Mouse (Mus musculus): ENCODE measurements around the gene Iqca. TPM values are rescaled to one million over a fixed set of nuclear protein-coding genes. Genes with fewer than 3 reads are reported as not detected.

Gene Iqca
- total and polyA plus RNA-seq, 3 experiments: 0.27 TPM; not detected in 2

DNA sequence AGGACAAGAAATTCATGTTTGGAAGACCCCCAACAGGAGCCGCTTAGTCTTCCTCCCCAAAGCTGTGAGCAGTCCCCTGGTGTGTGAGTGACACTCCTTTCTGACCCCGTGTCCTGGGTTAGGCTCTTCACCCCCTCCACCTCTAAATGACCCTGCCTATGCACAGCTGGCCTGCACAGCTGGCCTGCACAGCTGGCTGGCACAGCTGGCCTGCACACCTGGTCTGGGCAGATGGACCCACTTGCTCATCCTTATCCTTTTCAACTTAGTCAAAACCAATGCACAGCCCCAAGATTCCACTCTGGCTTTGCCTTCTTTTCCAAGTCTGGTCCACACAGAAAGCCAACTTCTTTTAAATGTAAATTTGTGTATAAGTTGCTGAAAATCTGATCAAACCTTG is 154.5 kb downstream of the Iqca start:
- H3K4me1 ChIP-seq (ENCODE audit: insufficient read depth, low read depth, low read length): no peaks in the 10 kb centered on the region
- ATAC-seq (ENCODE audit: extremely low read depth, insufficient number of reproducible peaks, low FRiP score, poor library complexity, severe bottlenecking) (no peak), DNase-seq (ENCODE audit: low spot score) (no peak)
- H3K36me3 ChIP-seq (replicated peaks): no peaks in the 10 kb centered on the region
- H3K4me3 ChIP-seq (ENCODE audit: low read depth, low read length): no peak overlapping the region
- H3K9me3 ChIP-seq (replicated peaks): peaks cover 94% of the 10 kb centered on the region
- no peaks in the 10 kb centered on the region for H3K27me3 ChIP-seq (ENCODE audit: insufficient read depth, low read length)
- TF ChIP-seq TAL1 (conservative IDR thresholded peaks at IDR 0.05; ENCODE audit: low read depth, low read length): no peak
- no peak for TF ChIP-seq GATA1 (IDR thresholded peaks at IDR 0.05; ENCODE audit: borderline replicate concordance, low read length)
- TF ChIP-seq POLR2AphosphoS5 (IDR thresholded peaks at IDR 0.05; ENCODE audit: insufficient replicate concordance, low read depth, low read length): no peak
- TF ChIP-seq GATA2 (IDR thresholded peaks at IDR 0.05; ENCODE audit: borderline replicate concordance, low read depth, low read length): no peak
- no peak for TF ChIP-seq CTCF (IDR thresholded peaks at IDR 0.05; ENCODE audit: low read depth, low read length)

DNA sequence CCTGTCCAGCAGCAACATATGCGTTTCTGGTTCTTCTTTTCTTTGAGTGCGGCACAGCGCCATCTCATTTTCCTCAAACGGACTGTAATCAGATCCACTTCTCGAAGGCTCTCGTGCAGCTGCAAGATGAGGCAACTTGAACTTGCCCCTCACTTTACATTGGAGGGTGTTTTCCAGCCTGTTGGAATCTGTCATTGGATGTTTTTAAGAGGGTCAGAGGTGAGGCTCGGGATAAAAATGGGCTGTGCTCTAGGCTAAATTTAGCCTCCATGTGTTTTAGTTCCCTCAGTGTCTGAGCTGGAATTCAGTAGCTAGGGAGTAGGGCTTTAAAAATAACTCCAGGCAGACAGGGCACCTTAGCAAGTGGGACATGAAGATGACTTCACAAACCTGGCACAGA is 155.1 kb downstream of the Iqca start:
- no peak for TF ChIP-seq TAL1 (conservative IDR thresholded peaks at IDR 0.05; ENCODE audit: low read depth, low read length)
- no peak for TF ChIP-seq GATA2 (IDR thresholded peaks at IDR 0.05; ENCODE audit: borderline replicate concordance, low read depth, low read length)
- TF ChIP-seq POLR2AphosphoS5 (IDR thresholded peaks at IDR 0.05; ENCODE audit: insufficient replicate concordance, low read depth, low read length): no peak
- no peak for TF ChIP-seq GATA1 (IDR thresholded peaks at IDR 0.05; ENCODE audit: borderline replicate concordance, low read length)
- no peak for TF ChIP-seq CTCF (IDR thresholded peaks at IDR 0.05; ENCODE audit: low read depth, low read length)
- H3K4me3 ChIP-seq (ENCODE audit: low read depth, low read length): no peak overlapping the region
- DNase-seq (ENCODE audit: low spot score): no peak
- no peaks in the 10 kb centered on the region for H3K27me3 ChIP-seq (ENCODE audit: insufficient read depth, low read length)
- H3K36me3 ChIP-seq (replicated peaks): no peaks in the 10 kb centered on the region
- no peak for ATAC-seq (ENCODE audit: extremely low read depth, insufficient number of reproducible peaks, low FRiP score, poor library complexity, severe bottlenecking)
- H3K4me1 ChIP-seq (ENCODE audit: insufficient read depth, low read depth, low read length): no peaks in the 10 kb centered on the region
- peaks cover 94% of the 10 kb centered on the region for H3K9me3 ChIP-seq (replicated peaks)

DNA sequence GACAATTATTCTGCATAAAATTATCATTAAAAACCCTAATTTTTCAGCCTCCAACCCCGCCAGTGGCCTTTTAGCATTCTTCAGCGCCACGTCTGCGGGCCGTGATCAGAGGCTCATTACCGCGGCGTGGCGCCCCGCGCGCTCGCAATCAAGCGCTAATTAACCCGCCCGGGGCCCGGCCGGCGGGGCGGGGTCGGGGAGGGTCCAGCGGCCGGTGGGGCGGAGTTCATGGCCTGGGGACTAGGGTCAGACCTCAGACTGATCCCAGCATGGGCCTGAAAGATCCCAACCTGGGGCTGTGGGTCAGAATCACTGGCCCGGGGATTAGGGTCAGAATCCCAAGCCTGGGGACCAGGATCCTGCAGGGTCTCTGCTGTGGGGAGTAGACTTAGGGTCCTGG is 160.9 kb downstream of the Iqca start:
- no peak for ATAC-seq (ENCODE audit: extremely low read depth, insufficient number of reproducible peaks, low FRiP score, poor library complexity, severe bottlenecking)
- H3K4me3 ChIP-seq (ENCODE audit: low read depth, low read length): no peak overlapping the region
- no peaks in the 10 kb centered on the region for H3K27me3 ChIP-seq (ENCODE audit: insufficient read depth, low read length)

More for the DNA sequence above, 160.9 kb downstream of the Iqca start:
- Histone ChIP-seq H3K4me1 (ENCODE audit: insufficient read depth, low read depth, low read length) (no peaks in the 10 kb centered on the region), H3K9me3 (replicated peaks) (peaks cover 81% of the 10 kb centered on the region), H3K36me3 (replicated peaks) (no peaks in the 10 kb centered on the region)
- no peak for TF ChIP-seq GATA1 (IDR thresholded peaks at IDR 0.05; ENCODE audit: borderline replicate concordance, low read length)
- no peak for TF ChIP-seq TAL1 (conservative IDR thresholded peaks at IDR 0.05; ENCODE audit: low read depth, low read length)
- no peak for TF ChIP-seq POLR2AphosphoS5 (IDR thresholded peaks at IDR 0.05; ENCODE audit: insufficient replicate concordance, low read depth, low read length)
- no peak for TF ChIP-seq GATA2 (IDR thresholded peaks at IDR 0.05; ENCODE audit: borderline replicate concordance, low read depth, low read length)
- TF ChIP-seq CTCF (IDR thresholded peaks at IDR 0.05; ENCODE audit: low read depth, low read length): no peak
- no peak for DNase-seq (ENCODE audit: low spot score)

Other genes starting within 250 kb of the Iqca start
- not detected in 2 replicates for gene Gbx2, start 222.2 kb downstream of the Iqca start, total RNA-seq (2014; fragmentation: Nextera tagmentation)
- gene Gbx2, start 222.2 kb downstream of the Iqca start, total RNA-seq (2017): 0.27 TPM in 1 of 2 replicates, not detected in the other
- gene Gbx2, start 222.2 kb downstream of the Iqca start, polyA plus RNA-seq (2012): not detected in 2 replicates
- not detected in 2 replicates for gene Asb18, start 138.7 kb downstream of the Iqca start, total RNA-seq (2014; fragmentation: Nextera tagmentation)
- gene Asb18, start 138.7 kb downstream of the Iqca start, total RNA-seq (2017): 0.05 and 0.06 TPM in 2 replicates
- not detected in 2 replicates for gene Asb18, start 138.7 kb downstream of the Iqca start, polyA plus RNA-seq (2012)
- not detected in 2 replicates for gene Ackr3, start 50.6 kb upstream of the Iqca start, total RNA-seq (2014; fragmentation: Nextera tagmentation)
- gene Ackr3, start 50.6 kb upstream of the Iqca start, total RNA-seq (2017): 0.06 and 0.11 TPM in 2 replicates
- not detected in 2 replicates for gene Ackr3, start 50.6 kb upstream of the Iqca start, polyA plus RNA-seq (2012)